Mouse (Mus musculus) forebrain, embryonic 16.5 days (tissue): ENCODE measurements around the gene Igf2bp2. TPM values are rescaled to one million over a fixed set of nuclear protein-coding genes. Genes with fewer than 3 reads are reported as not detected.

Source experiments
- ATAC-seq: fragments of 200-750 bp; cut with Nextera tagmentation; 2 replicates; pipeline ENCODE4 v1.8.0; 2017; ENCODE audit warnings: mild to moderate bottlenecking, moderate library complexity
- H3K27ac ChIP-seq: fragments of 300-500 bp; sonication (generic); 2 replicates; pipeline ENCODE4 v1.5.1; 2014; ENCODE audit warnings: low read length, control low read depth
- H3K27me3 ChIP-seq: fragments of 300-500 bp; sonication (generic); replicated peaks from 2 replicates; pipeline ENCODE4 v1.6.1; 2014; ENCODE audit warnings: low read length; ENCODE audit not compliant: control insufficient read depth, insufficient read depth
- H3K36me3 ChIP-seq: fragments of 300-500 bp; sonication (generic); 2 replicates; pipeline ENCODE4 v1.6.1; 2014; ENCODE audit not compliant: control insufficient read depth, insufficient read depth
- H3K4me1 ChIP-seq: fragments of 300-500 bp; sonication (generic); replicated peaks from 2 replicates; pipeline ENCODE4 v1.6.1; 2014; ENCODE audit warnings: low read length; ENCODE audit not compliant: control insufficient read depth, insufficient read depth
- H3K4me2 ChIP-seq: fragments of 300-500 bp; sonication (generic); 2 replicates; pipeline ENCODE4 v1.6.1; 2014; ENCODE audit warnings: mild to moderate bottlenecking, low read length, control low read depth
- H3K4me3 ChIP-seq: fragments of 300-500 bp; sonication (generic); replicated peaks from 2 replicates; pipeline ENCODE4 v1.5.1; 2014; ENCODE audit warnings: mild to moderate bottlenecking, low read length, control low read depth
- H3K9ac ChIP-seq: fragments of 300-500 bp; sonication (generic); replicated peaks from 2 replicates; pipeline ENCODE4 v1.6.1; 2014; ENCODE audit warnings: low read depth, low read length, control low read depth
- H3K9me3 ChIP-seq: fragments of 300-500 bp; sonication (generic); 2 replicates; pipeline ENCODE4 v1.6.1; 2016; ENCODE audit warnings: low read length; ENCODE audit not compliant: control insufficient read depth
- WGBS: fragments of 180-500 bp; shearing (Covaris S2); extraction: QIAGEN DNeasy Blood & Tissue Kit; methylation state at CpG from one replicate; pipeline ENCODE4 v1.1.7; 2014; 5-methylcytosine and 5-hydroxymethylcytosine counted together
- polyA plus RNA-seq: library from polyadenylated mRNA; unstranded; fragments of >200 nt; fragmentation: Nextera tagmentation; extraction: Ambion mirVana; gene quantifications from 2 replicates; pipeline ENCODE4 v1.2.1, GENCODE M21; 2015

The Igf2bp2 gene
- polyA plus RNA-seq, 1 experiment from 2014 or later = 23.2 TPM

DNA sequence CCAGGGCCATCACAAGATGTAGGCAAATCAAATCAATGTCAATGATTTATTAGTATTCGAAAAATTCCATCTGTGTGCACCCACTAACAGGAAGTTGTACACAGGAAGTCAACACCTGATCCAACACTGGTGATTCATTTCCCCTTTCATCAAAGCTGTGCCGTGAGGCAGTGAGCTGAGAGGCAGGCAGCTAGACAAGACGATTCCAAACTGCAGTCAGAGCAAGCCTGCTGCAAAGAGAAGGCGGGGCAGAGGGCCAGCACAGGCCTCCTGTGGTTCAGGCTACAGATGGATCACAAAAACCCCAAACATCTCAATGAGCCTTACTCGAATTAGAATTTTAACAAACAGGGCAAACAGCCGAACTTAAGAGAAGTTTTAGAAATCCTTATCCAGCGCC is 65.4 kb downstream of the Igf2bp2 start:
- no peak overlapping the region for H3K4me3 ChIP-seq
- peak; percentile 62; the same call in 1 of the 2 replicates for ATAC-seq
- peak overlapping the region; percentile 47; the same call in 1 of the 2 replicates for H3K27ac ChIP-seq
- no peaks in the 10 kb centered on the region for H3K36me3 ChIP-seq
- H3K4me2 ChIP-seq = no peak overlapping the region
- H3K4me1 ChIP-seq = peaks cover 12% of the 10 kb centered on the region
- no peaks in the 10 kb centered on the region for H3K27me3 ChIP-seq
- no peaks in the 10 kb centered on the region for H3K9me3 ChIP-seq
- no peak overlapping the region; the same call in 1 of the 2 replicates for H3K9ac ChIP-seq
- WGBS = 38% methylated on average over 7 of the region's 7 CpGs

GRCm38 (mm10) chr16:22095751-22096150 is 67.3 kb downstream of the Igf2bp2 start:
- no peaks in the 10 kb centered on the region for H3K9me3 ChIP-seq
- H3K4me1 ChIP-seq = peaks cover 12% of the 10 kb centered on the region
- no peak for ATAC-seq
- no peaks in the 10 kb centered on the region for H3K27me3 ChIP-seq
- H3K4me3 ChIP-seq = no peak overlapping the region
- H3K4me2 ChIP-seq = no peak overlapping the region
- WGBS = 94% methylated on average over 1 of the region's 1 CpGs
- no peak overlapping the region for H3K9ac ChIP-seq
- H3K27ac ChIP-seq = no peak overlapping the region
- H3K36me3 ChIP-seq = no peaks in the 10 kb centered on the region

DNA sequence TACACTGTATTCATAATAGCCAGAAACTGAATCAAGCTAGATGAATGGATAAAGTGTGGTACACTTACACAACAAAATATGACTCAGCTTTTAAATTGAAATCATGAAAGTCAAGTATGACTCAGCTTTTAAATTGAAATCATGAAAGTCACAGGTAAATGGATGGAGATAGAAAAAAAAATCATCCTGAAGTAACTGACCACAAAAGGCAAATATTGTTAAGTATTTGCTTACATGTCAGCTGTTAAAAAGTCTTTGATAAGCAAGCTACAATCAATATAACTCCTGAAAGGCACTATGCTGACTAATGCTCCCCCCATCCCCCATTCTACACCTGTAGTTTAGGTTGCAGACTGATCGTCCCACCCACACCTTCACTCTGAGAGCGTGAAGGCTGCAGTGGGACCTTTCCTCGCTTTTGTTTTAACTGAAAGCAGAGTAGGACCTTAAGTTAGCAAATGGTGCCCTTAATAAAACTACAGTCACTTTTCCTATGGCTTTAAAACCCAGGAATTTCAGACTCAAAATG is 71.8 kb downstream of the Igf2bp2 start:
- no peak overlapping the region for H3K9ac ChIP-seq
- no peak for ATAC-seq
- no peak overlapping the region for H3K4me3 ChIP-seq
- H3K27ac ChIP-seq = no peak overlapping the region
- 84% methylated on average over 3 of the region's 3 CpGs for WGBS
- no peaks in the 10 kb centered on the region for H3K9me3 ChIP-seq
- no peaks in the 10 kb centered on the region for H3K36me3 ChIP-seq
- H3K4me1 ChIP-seq = no peaks in the 10 kb centered on the region
- no peak overlapping the region for H3K4me2 ChIP-seq
- H3K27me3 ChIP-seq = no peaks in the 10 kb centered on the region

GRCm38 (mm10) chr16:22085411-22085810 is 77.7 kb downstream of the Igf2bp2 start:
- 41% methylated on average over 4 of the region's 4 CpGs for WGBS
- no peak for ATAC-seq
- Histone ChIP-seq H3K27me3 (no peaks in the 10 kb centered on the region), H3K27ac (no peak overlapping the region), H3K4me3 (no peak overlapping the region), H3K4me2 (no peak overlapping the region), H3K4me1 (0 out of 2 replicates have a peak, but pooled peaks cover 2% of the 10 kb centered on the region), H3K9ac (no peak overlapping the region), H3K9me3 (no peaks in the 10 kb centered on the region), H3K36me3 (no peaks in the 10 kb centered on the region)

- Histone ChIP-seq H3K9me3 (no peaks in the 10 kb centered on the region), H3K4me3 (no peak overlapping the region), H3K9ac (no peak overlapping the region), H3K36me3 (0 out of 2 replicates have a peak, but pooled peaks cover 2% of the 10 kb centered on the region), H3K4me2 (no peak overlapping the region), H3K27ac (no peak overlapping the region), H3K4me1 (no peaks in the 10 kb centered on the region), H3K27me3 (no peaks in the 10 kb centered on the region)
- 69% methylated on average over 12 of the region's 12 CpGs for whole genome bisulfite sequencing
- ATAC-seq = no peak
These were observed 82.9 kb downstream of the Igf2bp2 start for GRCm38 (mm10) chr16:22080125-22080710.

- H3K4me3 ChIP-seq = no peak overlapping the region
- no peaks in the 10 kb centered on the region for H3K27me3 ChIP-seq
- 40% methylated on average over 4 of the region's 4 CpGs for WGBS
- H3K4me1 ChIP-seq = no peaks in the 10 kb centered on the region
- H3K9ac ChIP-seq = no peak overlapping the region
- no peak overlapping the region for H3K27ac ChIP-seq
- no peak overlapping the region for H3K4me2 ChIP-seq
- no peak for ATAC-seq
- H3K36me3 ChIP-seq = peaks cover 4% of the 10 kb centered on the region; the same call in 1 of the 2 replicates
- no peaks in the 10 kb centered on the region for H3K9me3 ChIP-seq
These were observed 86.5 kb downstream of the Igf2bp2 start for GRCm38 (mm10) chr16:22076620-22076941.

DNA sequence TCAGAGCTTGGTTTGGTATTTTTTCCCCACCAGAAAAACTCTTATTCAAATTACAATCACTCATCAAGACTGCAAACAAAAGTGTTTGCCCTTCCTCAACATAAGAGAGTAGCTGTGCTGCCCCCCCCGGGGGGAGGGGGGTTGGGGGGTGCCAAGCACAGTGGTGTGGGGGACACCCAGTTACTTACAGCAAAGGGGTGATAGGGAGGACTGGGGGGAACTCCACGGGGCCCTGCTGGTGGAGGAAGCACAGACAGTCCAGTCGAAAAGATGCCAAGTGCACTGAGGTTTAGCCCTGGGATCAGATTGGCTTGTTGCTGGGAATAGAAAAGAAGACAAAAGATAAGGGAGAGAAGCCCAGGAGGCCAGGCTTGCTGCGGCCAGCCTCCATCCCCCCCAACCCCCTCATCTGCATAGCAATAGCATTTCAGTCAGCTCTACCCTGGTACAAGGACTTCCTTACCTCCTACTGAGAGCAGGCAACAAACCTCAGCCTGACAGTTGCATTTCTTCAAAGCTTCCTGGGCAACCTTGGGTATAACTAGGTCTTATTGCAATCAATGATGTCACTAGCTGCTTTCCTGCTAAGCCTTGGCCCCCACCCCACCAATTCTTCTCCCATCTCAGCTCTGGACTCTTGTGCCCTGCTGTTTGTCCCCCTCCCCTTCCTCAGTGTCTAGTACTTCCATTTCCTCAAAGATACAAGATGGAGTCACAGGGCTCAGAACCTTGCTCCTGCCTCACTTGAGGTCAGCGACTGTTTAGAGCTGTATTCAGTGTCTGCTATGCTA is 87.1 kb downstream of the Igf2bp2 start:
- H3K4me1 ChIP-seq = no peaks in the 10 kb centered on the region
- H3K27me3 ChIP-seq = no peaks in the 10 kb centered on the region
- no peak for ATAC-seq
- no peak overlapping the region for H3K4me3 ChIP-seq
- no peaks in the 10 kb centered on the region for H3K9me3 ChIP-seq
- H3K4me2 ChIP-seq = no peak overlapping the region
- peaks cover 4% of the 10 kb centered on the region; the same call in 1 of the 2 replicates for H3K36me3 ChIP-seq
- no peak overlapping the region for H3K27ac ChIP-seq
- no peak overlapping the region for H3K9ac ChIP-seq
- 7% methylated on average over 5 of the region's 5 CpGs for WGBS

DNA sequence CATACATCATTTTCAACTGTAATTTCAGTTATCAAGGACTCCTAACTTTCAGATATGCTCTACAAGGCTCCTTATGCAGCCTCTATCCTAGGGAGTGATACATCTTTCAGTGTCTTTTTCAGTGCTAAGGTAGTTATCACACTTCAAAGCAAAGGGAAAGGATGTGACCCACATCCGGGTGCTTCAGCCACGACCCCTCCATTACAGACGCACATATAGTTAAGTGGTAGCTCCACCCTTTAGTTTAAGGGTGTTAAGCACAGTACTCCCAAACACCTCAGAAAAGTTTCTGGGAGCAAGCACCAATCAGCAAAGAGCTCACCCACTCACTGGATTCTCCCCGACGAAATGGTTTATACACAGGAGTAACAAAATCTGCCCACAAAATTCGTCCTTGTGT is 88.0 kb downstream of the Igf2bp2 start:
- peaks cover 7% of the 10 kb centered on the region; the same call in 1 of the 2 replicates for H3K36me3 ChIP-seq

DNA sequence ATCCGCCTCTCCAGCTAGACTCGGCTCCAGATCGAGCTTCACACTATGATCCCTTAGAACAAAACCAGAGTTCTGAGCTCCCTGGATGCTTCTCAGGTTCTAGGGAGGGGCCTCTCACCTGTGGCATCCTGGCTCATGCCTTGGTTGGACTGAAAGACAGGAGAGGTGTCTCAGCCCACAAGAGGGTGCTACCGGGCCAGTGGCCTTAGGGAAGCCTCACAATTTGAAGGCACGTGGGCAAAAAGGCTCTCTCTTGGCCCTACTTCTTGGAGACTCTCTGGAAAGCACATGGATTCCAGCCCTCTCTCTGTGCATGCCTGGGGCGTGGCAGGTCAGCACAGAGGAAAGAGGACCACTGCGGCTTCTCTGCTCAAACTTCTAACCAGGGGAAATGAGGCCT is 91.7 kb downstream of the Igf2bp2 start:
- Histone ChIP-seq H3K9me3 (no peaks in the 10 kb centered on the region), H3K4me1 (no peaks in the 10 kb centered on the region), H3K27ac (no peak overlapping the region), H3K9ac (no peak overlapping the region), H3K36me3 (peaks cover 17% of the 10 kb centered on the region), H3K4me2 (no peak overlapping the region), H3K27me3 (no peaks in the 10 kb centered on the region), H3K4me3 (no peak overlapping the region)
- WGBS = 78% methylated on average over 7 of the region's 7 CpGs
- no peak for ATAC-seq

More for the DNA sequence above, 88.0 kb downstream of the Igf2bp2 start:
- no peak for ATAC-seq
- no peaks in the 10 kb centered on the region for H3K27me3 ChIP-seq
- no peak overlapping the region for H3K4me3 ChIP-seq
- H3K9ac ChIP-seq = no peak overlapping the region
- H3K9me3 ChIP-seq = no peaks in the 10 kb centered on the region
- WGBS = 79% methylated on average over 6 of the region's 6 CpGs
- H3K27ac ChIP-seq = no peak overlapping the region
- no peaks in the 10 kb centered on the region for H3K4me1 ChIP-seq
- no peak overlapping the region for H3K4me2 ChIP-seq
